Mouse (Mus musculus) limb, embryonic 12.5 days (tissue): ENCODE measurements at regions not wholly inside any gene's neighbourhood (a gene's known extent, or its start where the extent isn't known, plus 50 kb on each side); places are given as distances from the start of the nearest gene placed in this dataset.

Experiments
- ATAC-seq: fragments of 200-750 bp; cut with Nextera tagmentation; 2 replicates; pipeline ENCODE4 v1.8.0; 2017; ENCODE audit warnings: low read depth, moderate TSS enrichment; ENCODE audit not compliant: insufficient number of reproducible peaks, insufficient read depth, low FRiP score, low TSS enrichment
- H3K27ac ChIP-seq: fragments of 300-500 bp; sonication (generic); 2 replicates; pipeline ENCODE4 v1.5.1; 2016; ENCODE audit warnings: mild to moderate bottlenecking, moderate library complexity
- H3K27me3 ChIP-seq: fragments of 300-500 bp; sonication (generic); 2 replicates; pipeline ENCODE4 v1.6.1; 2016; ENCODE audit warnings: mild to moderate bottlenecking, moderate library complexity
- H3K36me3 ChIP-seq: fragments of 300-500 bp; sonication (generic); 2 replicates; pipeline ENCODE4 v1.6.1; 2016; ENCODE audit warnings: mild to moderate bottlenecking, moderate library complexity
- H3K4me1 ChIP-seq: fragments of 300-500 bp; sonication (generic); replicated peaks from 2 replicates; pipeline ENCODE4 v1.6.1; 2016
- H3K4me2 ChIP-seq: fragments of 300-500 bp; sonication (generic); 2 replicates; pipeline ENCODE4 v1.6.1; 2016; ENCODE audit warnings: mild to moderate bottlenecking, moderate library complexity
- H3K4me3 ChIP-seq: fragments of 300-500 bp; sonication (generic); replicated peaks from 2 replicates; pipeline ENCODE4 v1.5.1; 2016; ENCODE audit warnings: mild to moderate bottlenecking
- H3K9ac ChIP-seq: fragments of 300-500 bp; sonication (generic); replicated peaks from 2 replicates; pipeline ENCODE4 v1.6.1; 2016; ENCODE audit warnings: mild to moderate bottlenecking, moderate library complexity
- H3K9me3 ChIP-seq: fragments of 300-500 bp; sonication (generic); 2 replicates; pipeline ENCODE4 v1.6.1; 2016; ENCODE audit warnings: mild to moderate bottlenecking, moderate library complexity
- WGBS: fragments of 180-500 bp; shearing (Covaris S2); methylation state at CpG from one replicate; pipeline ENCODE4 v1.1.7; 2016; 5-methylcytosine and 5-hydroxymethylcytosine counted together

GRCm38 (mm10) chr13:59952116-59952515 is 129.2 kb upstream of the Tut7 start:
- no peak for ATAC-seq

DNA sequence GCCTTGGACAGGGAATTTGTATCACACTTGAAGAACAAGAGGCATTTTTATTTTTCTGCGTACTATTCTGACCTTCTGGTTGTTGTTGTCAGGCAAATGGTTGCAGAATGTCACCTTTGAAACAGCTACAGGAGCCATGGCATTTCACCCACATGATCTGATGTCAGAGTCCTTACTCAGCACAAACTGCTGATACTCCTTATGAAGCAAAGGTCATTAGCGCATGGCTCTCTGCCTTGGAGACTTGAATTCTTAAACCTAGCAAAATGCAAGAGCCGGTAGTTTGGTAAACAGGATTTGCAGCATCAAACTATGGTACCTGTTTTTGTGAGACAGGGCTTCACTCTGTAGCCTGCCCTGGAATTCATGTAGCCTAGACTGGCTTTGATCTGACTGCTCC is 127.3 kb upstream of the Tut7 start:
- H3K27ac ChIP-seq: no peak overlapping the region
- H3K36me3 ChIP-seq: no peaks in the 10 kb centered on the region
- peaks cover 45% of the 10 kb centered on the region for H3K4me1 ChIP-seq
- no peak overlapping the region for H3K4me3 ChIP-seq
- WGBS: 90% methylated on average over 3 of the region's 3 CpGs
- H3K9me3 ChIP-seq: no peaks in the 10 kb centered on the region
- no peaks in the 10 kb centered on the region for H3K27me3 ChIP-seq
- no peak overlapping the region for H3K9ac ChIP-seq
- no peak for ATAC-seq
- H3K4me2 ChIP-seq: no peak overlapping the region

More at GRCm38 (mm10) chr13:59952116-59952515, 129.2 kb upstream of the Tut7 start:
- H3K4me1 ChIP-seq: peaks cover 39% of the 10 kb centered on the region
- no peaks in the 10 kb centered on the region for H3K27me3 ChIP-seq
- H3K27ac ChIP-seq: no peak overlapping the region
- H3K9ac ChIP-seq: no peak overlapping the region
- H3K36me3 ChIP-seq: no peaks in the 10 kb centered on the region
- H3K4me3 ChIP-seq: no peak overlapping the region
- no peaks in the 10 kb centered on the region for H3K9me3 ChIP-seq
- 70% methylated on average over 3 of the region's 3 CpGs for WGBS
- no peak overlapping the region for H3K4me2 ChIP-seq

DNA sequence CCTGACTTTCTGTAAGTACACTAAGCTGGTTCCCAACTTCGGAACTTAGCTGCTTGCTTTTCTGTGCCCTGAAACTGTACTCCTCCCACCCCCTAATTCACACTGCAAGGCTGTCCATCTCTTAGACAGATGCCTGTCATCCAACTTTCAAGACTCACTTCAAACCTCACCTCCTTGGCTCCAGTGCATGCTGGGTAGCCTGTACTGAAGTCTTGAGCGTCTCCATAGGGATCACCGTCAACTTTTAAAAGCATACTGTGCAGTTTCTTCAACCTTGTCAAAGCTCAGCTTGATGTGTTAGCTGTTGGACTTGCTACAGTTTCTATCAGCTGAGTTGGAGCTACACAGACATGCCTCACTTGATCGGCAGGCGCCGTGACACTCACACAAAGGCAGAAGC is 126.5 kb upstream of the Tut7 start:
- no peaks in the 10 kb centered on the region for H3K9me3 ChIP-seq
- no peak overlapping the region for H3K27ac ChIP-seq
- no peak overlapping the region for H3K4me3 ChIP-seq
- H3K4me1 ChIP-seq: peaks cover 45% of the 10 kb centered on the region
- 82% methylated on average over 6 of the region's 6 CpGs for WGBS
- H3K4me2 ChIP-seq: no peak overlapping the region
- no peak for ATAC-seq
- no peak overlapping the region for H3K9ac ChIP-seq
- H3K27me3 ChIP-seq: no peaks in the 10 kb centered on the region
- no peaks in the 10 kb centered on the region for H3K36me3 ChIP-seq

DNA sequence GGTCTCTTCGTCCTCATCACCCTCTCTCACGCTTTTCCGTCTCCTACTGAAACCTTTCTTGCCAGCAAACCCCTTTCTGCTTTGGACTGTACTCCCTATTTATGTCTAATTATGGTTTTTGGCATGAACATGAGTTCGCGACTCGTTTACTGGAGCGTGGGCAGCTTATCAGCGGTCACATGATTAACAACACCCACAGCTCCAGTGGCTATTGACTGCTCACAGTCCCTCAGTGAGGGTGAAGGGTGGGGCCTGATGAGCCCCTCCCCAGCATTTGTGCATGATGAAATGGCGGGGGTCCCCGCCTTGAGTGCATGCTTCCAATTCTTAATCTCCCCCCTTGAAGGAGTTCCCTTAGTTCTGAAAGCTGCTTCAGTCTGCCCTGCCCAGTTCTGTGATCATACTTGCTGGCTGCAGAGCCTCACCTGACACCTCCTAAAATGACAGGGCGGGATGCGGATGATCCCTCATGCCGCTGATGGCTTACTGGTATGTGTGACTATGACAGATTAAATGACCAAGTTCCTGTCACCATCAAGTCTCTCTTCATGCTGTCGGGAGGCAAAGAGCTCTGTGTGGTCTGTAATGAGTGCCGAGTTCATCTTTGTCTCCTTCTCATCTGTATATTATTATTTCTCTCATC is 125.7 kb upstream of the Tut7 start:
- no peak for ATAC-seq
- Histone ChIP-seq H3K9me3 (no peaks in the 10 kb centered on the region), H3K9ac (no peak overlapping the region), H3K4me1 (peaks cover 47% of the 10 kb centered on the region), H3K4me3 (no peak overlapping the region), H3K4me2 (no peak overlapping the region), H3K36me3 (no peaks in the 10 kb centered on the region), H3K27me3 (no peaks in the 10 kb centered on the region), H3K27ac (no peak overlapping the region)
- 72% methylated on average over 15 of the region's 15 CpGs for WGBS

GRCm38 (mm10) chr13:59947461-59947860 is 124.5 kb upstream of the Tut7 start:
- Histone ChIP-seq H3K4me2 (no peak overlapping the region), H3K4me1 (peaks cover 42% of the 10 kb centered on the region), H3K27ac (peak overlapping the region; percentile 47; the same call in 1 of the 2 replicates), H3K9me3 (no peaks in the 10 kb centered on the region), H3K36me3 (no peaks in the 10 kb centered on the region), H3K4me3 (no peak overlapping the region), H3K27me3 (no peaks in the 10 kb centered on the region), H3K9ac (no peak overlapping the region)
- no peak for ATAC-seq
- WGBS: 66% methylated on average over 5 of the region's 5 CpGs

DNA sequence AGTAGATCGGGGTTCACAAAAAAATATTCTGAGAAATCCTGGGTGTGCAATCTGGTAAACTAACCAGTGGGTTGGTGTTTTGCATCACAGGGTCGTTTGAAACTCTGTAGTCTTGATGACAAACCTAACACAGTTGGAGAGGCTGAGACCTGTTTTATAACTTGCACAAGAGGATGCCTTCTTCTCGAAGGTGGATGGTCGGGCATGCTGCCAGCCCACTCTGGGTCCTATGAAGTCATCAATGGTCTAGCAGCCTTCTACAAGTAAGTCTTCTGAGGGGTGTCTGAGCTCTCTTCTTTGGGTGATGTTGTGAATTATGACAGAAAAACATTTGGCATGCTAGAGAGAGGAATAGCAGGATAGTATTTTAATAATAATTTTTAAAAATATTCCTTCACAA is 123.6 kb upstream of the Tut7 start:
- H3K4me3 ChIP-seq: no peak overlapping the region
- no peak overlapping the region for H3K9ac ChIP-seq
- no peak for ATAC-seq
- peaks cover 45% of the 10 kb centered on the region for H3K4me1 ChIP-seq
- no peak overlapping the region for H3K4me2 ChIP-seq
- no peak overlapping the region for H3K27ac ChIP-seq
- H3K36me3 ChIP-seq: no peaks in the 10 kb centered on the region
- no peaks in the 10 kb centered on the region; the same call in 1 of the 2 replicates for H3K27me3 ChIP-seq
- WGBS: 73% methylated on average over 4 of the region's 4 CpGs
- no peaks in the 10 kb centered on the region for H3K9me3 ChIP-seq

DNA sequence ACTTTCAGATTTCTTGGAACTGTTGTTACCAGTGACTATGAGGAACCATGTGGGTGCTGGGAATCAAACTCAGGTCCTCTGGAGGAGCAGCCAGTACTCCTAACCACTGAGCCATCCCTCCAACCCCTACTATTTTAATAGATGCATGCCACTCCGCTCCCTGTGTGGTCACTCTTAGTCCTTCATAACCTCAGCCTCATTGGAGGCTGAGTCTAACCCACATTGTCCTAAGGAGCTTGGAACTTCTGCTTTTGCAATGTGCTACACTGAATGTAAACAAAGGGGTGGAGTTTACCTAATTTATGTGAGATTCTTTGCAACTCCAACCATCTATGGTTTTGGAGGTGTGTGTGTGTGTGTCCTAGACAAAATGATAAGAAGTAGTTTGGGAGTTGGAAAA is 122.7 kb upstream of the Tut7 start:
- peaks cover 51% of the 10 kb centered on the region for H3K4me1 ChIP-seq
- H3K9ac ChIP-seq: no peak overlapping the region
- H3K4me3 ChIP-seq: no peak overlapping the region
- no peaks in the 10 kb centered on the region for H3K36me3 ChIP-seq
- 96% methylated on average over 1 of the region's 1 CpGs for WGBS
- H3K27ac ChIP-seq: no peak overlapping the region
- no peak for ATAC-seq
- H3K4me2 ChIP-seq: no peak overlapping the region
- no peaks in the 10 kb centered on the region; the same call in 1 of the 2 replicates for H3K27me3 ChIP-seq
- no peaks in the 10 kb centered on the region for H3K9me3 ChIP-seq

DNA sequence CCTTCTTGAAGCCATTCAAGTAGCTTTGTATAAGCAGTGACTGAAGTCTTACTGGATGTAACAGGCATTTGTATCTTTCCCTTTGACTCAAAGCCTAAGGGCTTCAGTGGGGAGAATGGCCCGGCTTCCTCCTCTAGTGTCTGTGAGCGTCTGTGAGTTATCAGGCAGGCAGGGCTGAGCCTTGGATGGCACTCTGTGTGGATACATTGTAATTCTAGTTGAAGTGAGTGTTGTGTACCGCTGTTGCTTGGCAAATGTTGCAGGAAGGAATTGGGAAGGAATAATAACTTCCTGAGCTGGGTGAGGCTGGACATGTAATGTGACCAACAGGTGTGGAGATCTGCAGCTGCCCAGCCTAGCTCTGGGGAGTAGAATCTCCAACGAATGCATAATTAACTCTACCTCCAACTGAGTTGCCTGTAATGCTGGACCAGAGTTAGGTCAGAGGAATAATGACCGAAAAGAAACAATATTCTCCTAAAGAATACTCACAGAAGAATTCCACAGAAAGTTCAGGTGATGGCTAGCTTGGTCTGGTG is 120.7 kb upstream of the Tut7 start:
- Histone ChIP-seq H3K9me3 (no peaks in the 10 kb centered on the region), H3K27ac (no peak overlapping the region)
- no peak for ATAC-seq

DNA sequence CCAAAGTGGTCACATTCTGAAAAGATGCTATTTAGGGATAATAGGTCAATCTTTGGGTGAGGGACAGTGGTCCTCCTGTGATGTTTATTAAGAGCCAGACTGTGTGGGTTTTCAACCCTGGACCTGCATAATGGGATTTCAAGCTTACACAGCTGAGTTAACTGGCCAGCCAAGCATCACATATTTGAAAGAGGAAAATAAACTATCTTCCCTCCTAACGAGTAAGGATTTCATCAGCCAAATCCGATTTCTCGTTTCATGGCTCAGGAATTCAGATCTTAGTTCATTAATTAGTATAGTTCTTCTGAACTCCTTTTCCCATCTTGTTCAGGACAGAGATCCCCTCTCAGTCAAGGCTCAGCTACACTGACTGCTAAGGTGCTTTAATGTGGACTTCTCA is 120.1 kb upstream of the Tut7 start:
- Histone ChIP-seq H3K36me3 (no peaks in the 10 kb centered on the region), H3K27ac (no peak overlapping the region), H3K27me3 (no peaks in the 10 kb centered on the region; the same call in 1 of the 2 replicates), H3K9ac (no peak overlapping the region), H3K9me3 (no peaks in the 10 kb centered on the region), H3K4me3 (no peak overlapping the region), H3K4me2 (no peak overlapping the region), H3K4me1 (peaks cover 45% of the 10 kb centered on the region)
- ATAC-seq: no peak
- WGBS: 76% methylated on average over 3 of the region's 3 CpGs

More for the DNA sequence above, 120.7 kb upstream of the Tut7 start:
- H3K27me3 ChIP-seq: no peaks in the 10 kb centered on the region; the same call in 1 of the 2 replicates
- no peak overlapping the region for H3K9ac ChIP-seq
- H3K4me3 ChIP-seq: no peak overlapping the region
- WGBS: 51% methylated on average over 5 of the region's 5 CpGs
- no peak overlapping the region for H3K4me2 ChIP-seq
- peaks cover 49% of the 10 kb centered on the region for H3K4me1 ChIP-seq
- H3K36me3 ChIP-seq: no peaks in the 10 kb centered on the region

GRCm38 (mm10) chr13:59941519-59941918 is 118.6 kb upstream of the Tut7 start:
- no peaks in the 10 kb centered on the region; the same call in 1 of the 2 replicates for H3K27me3 ChIP-seq
- no peak overlapping the region for H3K9ac ChIP-seq
- H3K4me3 ChIP-seq: no peak overlapping the region
- no peaks in the 10 kb centered on the region for H3K36me3 ChIP-seq
- WGBS: 73% methylated on average over 3 of the region's 3 CpGs
- peaks cover 33% of the 10 kb centered on the region for H3K4me1 ChIP-seq
- H3K9me3 ChIP-seq: no peaks in the 10 kb centered on the region
- no peak overlapping the region for H3K27ac ChIP-seq
- peak overlapping the region; percentile 43; the same call in 1 of the 2 replicates for H3K4me2 ChIP-seq
- no peak for ATAC-seq

- H3K36me3 ChIP-seq: no peaks in the 10 kb centered on the region
- no peak overlapping the region for H3K4me3 ChIP-seq
- WGBS: 31% methylated on average over 16 of the region's 16 CpGs
- H3K27ac ChIP-seq: no peak overlapping the region
- H3K4me1 ChIP-seq: peaks cover 26% of the 10 kb centered on the region
- H3K4me2 ChIP-seq: peak overlapping the region; percentile 43
- no peaks in the 10 kb centered on the region; the same call in 1 of the 2 replicates for H3K27me3 ChIP-seq
- no peaks in the 10 kb centered on the region for H3K9me3 ChIP-seq
- no peak overlapping the region for H3K9ac ChIP-seq
- 0 out of 2 replicates have a peak, but pooled peaks have one; percentile 34 for ATAC-seq
Measured at GRCm38 (mm10) chr13:59940414-59941205, 117.7 kb upstream of the Tut7 start.
